In the genomic region with DNA sequence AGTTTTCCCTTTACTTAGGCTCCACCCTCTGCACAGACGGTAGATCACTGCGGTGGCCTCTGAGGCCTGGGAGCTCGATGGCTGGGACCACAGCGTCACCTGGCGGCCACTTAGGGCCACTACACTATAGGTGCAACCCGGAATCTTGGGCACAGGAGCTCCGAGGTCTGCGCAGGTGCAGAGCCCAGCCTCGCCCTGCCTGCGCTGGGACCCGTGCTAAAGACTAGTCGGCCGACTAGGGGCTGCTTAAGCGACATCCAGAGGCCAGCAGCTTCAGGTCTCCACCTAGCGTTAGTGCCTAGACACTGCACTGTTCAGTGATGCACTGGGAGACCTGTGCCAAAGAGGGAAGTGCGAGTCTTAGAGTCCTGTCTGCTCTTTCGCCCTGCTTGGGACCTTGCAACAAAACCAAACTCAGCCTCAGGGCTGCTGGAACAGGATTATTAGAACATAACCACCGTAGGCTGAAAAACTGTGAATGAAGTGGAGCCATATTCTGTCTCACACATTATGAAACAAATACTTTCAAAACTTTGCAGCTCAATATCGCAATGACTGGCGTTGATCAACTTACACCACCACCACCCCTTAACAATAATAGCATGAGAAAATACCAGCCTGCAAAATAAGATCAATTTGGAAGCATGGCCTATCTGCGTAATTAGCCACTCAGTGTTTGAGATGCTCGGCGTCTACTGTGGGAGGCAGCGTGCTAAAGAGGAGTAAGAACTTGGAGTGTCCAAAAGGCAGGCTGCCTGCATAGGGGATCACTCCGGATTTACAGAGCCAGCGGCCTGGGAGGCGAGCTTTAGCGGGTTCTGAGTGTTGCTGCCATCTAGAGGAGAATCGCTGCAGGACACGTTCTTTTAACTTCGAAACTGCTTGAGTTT, we compare ENCODE assay signal across 8 mouse cellular contexts. TPM values are rescaled to one million over a fixed set of nuclear protein-coding genes. Genes with fewer than 3 reads are reported as not detected.
A peak's percentile ranks its signal among the peaks of the same experiment; 100 is the strongest.
DNase-seq lines count a peak whose midpoint lies in the region; ATAC-seq and TF ChIP-seq lines count a peak whose summit lies in the region.

No protein-coding gene starts in this region.

- peak; percentile 92 to 97 (median 94) for TF ChIP-seq CTCF in MEL (IDR thresholded peaks at IDR 0.05 in 2 of 3, conservative IDR thresholded peaks at IDR 0.05 in 1 of 3; ENCODE audit: control insufficient read depth in 1 of 3, insufficient read depth in 1 of 3, low read depth in 2 of 3, low read length in 3 of 3, poor library complexity in 1 of 3, severe bottlenecking in 1 of 3)

- peak; percentile 95 for TF ChIP-seq RAD21 in MEL (IDR thresholded peaks at IDR 0.05; ENCODE audit: low read depth, low read length)

- peak; percentile 96 for DNase-seq in MEL (ENCODE audit: low read depth, low spot score)
- DNase-seq in cerebellum, adult 8-10 months: peak; percentile 66
- DNase-seq in forelimb bud, embryonic 11.5 days (ENCODE audit: low read depth, low spot score): peak; percentile 68
- peak; percentile 75 for DNase-seq in layer of hippocampus, adult 9-10 months (ENCODE audit: low spot score)
- peak; percentile 63 for DNase-seq in ovary, postnatal 10 days (ENCODE audit: low spot score)
- DNase-seq in thymus, postnatal 0 days (ENCODE audit: low spot score): peak; percentile 97

- peak overlapping the region; percentile 62 to 64 for H3K4me3 ChIP-seq in MEL (ENCODE audit: control insufficient read depth in 1 of 2, insufficient read depth in 1 of 2, low read depth in 2 of 2, low read length in 2 of 2)
- H3K4me3 ChIP-seq in lung, embryonic 16.5 days (ENCODE audit: low read length): peak overlapping the region; percentile 32

- peak; percentile 95 to 96 for ATAC-seq in hematopoietic stem cell, adult 5-6 weeks (replicated peaks in 1 of 2; ENCODE audit: insufficient read depth in 1 of 2, low FRiP score in 2 of 2, low TSS enrichment in 1 of 2, low read depth in 1 of 2, poor library complexity in 2 of 2, severe bottlenecking in 2 of 2)
- ATAC-seq in lung, embryonic 16.5 days (ENCODE audit: low read depth): peak; percentile 94

- no peaks in the 10 kb centered on the region for H3K9me3 ChIP-seq in MEL (replicated peaks; ENCODE audit: insufficient read depth, low read length)
- H3K9me3 ChIP-seq in lung, embryonic 16.5 days (ENCODE audit: control insufficient read depth, low read length): no peaks in the 10 kb centered on the region

- WGBS in lung, embryonic 16.5 days: 17% methylated on average over 31 of the region's 31 CpGs

- peaks cover 0 to 4% of the 10 kb centered on the region in 2 experiments; a peak in 1 of 4 replicates for H3K4me1 ChIP-seq in MEL (ENCODE audit: control insufficient read depth in 1 of 2, insufficient read depth in 2 of 2, low read length in 2 of 2)
- 0 out of 2 replicates have a peak, but pooled peaks cover 2% of the 10 kb centered on the region for H3K4me1 ChIP-seq in lung, embryonic 16.5 days (replicated peaks; ENCODE audit: control insufficient read depth, insufficient read depth, low read length)

- peak overlapping the region; percentile 61 for H3K9ac ChIP-seq in MEL (ENCODE audit: control insufficient read depth, low read depth, low read length, poor library complexity, severe bottlenecking)
- peak overlapping the region; percentile 32; the same call in 1 of the 2 replicates for H3K9ac ChIP-seq in lung, embryonic 16.5 days (ENCODE audit: low read length)

- H3K27me3 ChIP-seq in MEL (ENCODE audit: control insufficient read depth in 1 of 2, insufficient read depth in 2 of 2, low read length in 2 of 2): peaks cover 9 to 18% of the 10 kb centered on the region in 2 experiments
- no peaks in the 10 kb centered on the region for H3K27me3 ChIP-seq in lung, embryonic 16.5 days (ENCODE audit: control insufficient read depth, insufficient read depth, low read depth, low read length)

- H3K27ac ChIP-seq in MEL (ENCODE audit: control insufficient read depth, low read depth, low read length): no peak overlapping the region
- H3K27ac ChIP-seq in lung, embryonic 16.5 days (ENCODE audit: low read length): peak overlapping the region; percentile 59

- H3K79me2 ChIP-seq in MEL (ENCODE audit: control insufficient read depth, insufficient read depth, low read length, poor library complexity): no peaks in the 10 kb centered on the region

- peak overlapping the region; percentile 57 for H3K4me2 ChIP-seq in lung, embryonic 16.5 days (ENCODE audit: low read depth, low read length)

- 0 out of 4 replicates have a peak, but pooled peaks of 1 of the 2 experiments have one; percentile 3 for TF ChIP-seq EP300 in MEL (IDR thresholded peaks at IDR 0.05; ENCODE audit: low read depth in 1 of 2, low read length in 2 of 2)

- TF ChIP-seq POLR2A in MEL (IDR thresholded peaks at IDR 0.05; ENCODE audit: control insufficient read depth in 1 of 2, insufficient read depth in 1 of 2, low read depth in 1 of 2, low read length in 2 of 2, poor library complexity in 1 of 2): no peak

- peaks cover 0 to 2% of the 10 kb centered on the region in 2 experiments; a peak in 1 of 4 replicates for H3K36me3 ChIP-seq in MEL (ENCODE audit: control insufficient read depth in 1 of 2, insufficient read depth in 2 of 2, low read length in 2 of 2)
- H3K36me3 ChIP-seq in lung, embryonic 16.5 days (ENCODE audit: control insufficient read depth, insufficient read depth, low read length): no peaks in the 10 kb centered on the region

TF ChIP-seq in MEL, 35 proteins besides CTCF, POLR2A, EP300 and RAD21:
- TF ChIP-seq ELF1 (IDR thresholded peaks at IDR 0.05; ENCODE audit: low read depth, low read length) (peak; percentile 67), UBTF (IDR thresholded peaks at IDR 0.05; ENCODE audit: borderline replicate concordance, insufficient read depth, low read depth, low read length) (peak; percentile 72; the same call in 1 of the 2 replicates), TBP (IDR thresholded peaks at IDR 0.05; ENCODE audit: low read depth, low read length) (0 out of 2 replicates have a peak, but pooled peaks have one; percentile 33), TCF12 (IDR thresholded peaks at IDR 0.05; ENCODE audit: low read depth, low read length) (peak; percentile 27; the same call in 1 of the 2 replicates), JUND (IDR thresholded peaks at IDR 0.05; ENCODE audit: low read depth, low read length) (0 out of 2 replicates have a peak, but pooled peaks have one; percentile 47), SMC3 (IDR thresholded peaks at IDR 0.05; ENCODE audit: low read depth, low read length) (peak; percentile 87), MXI1 (IDR thresholded peaks at IDR 0.05; ENCODE audit: low read depth, low read length) (peak; percentile 8), NRF1 (IDR thresholded peaks at IDR 0.05; ENCODE audit: insufficient read depth, low read depth, low read length, poor library complexity, severe bottlenecking) (peak; percentile 83), ETS1 (IDR thresholded peaks at IDR 0.05; ENCODE audit: low read depth, low read length) (no peak), ZC3H11A (IDR thresholded peaks at IDR 0.05; ENCODE audit: low read depth, low read length) (peak; percentile 83), GABPA (IDR thresholded peaks at IDR 0.05; ENCODE audit: low read depth, low read length) (no peak), CHD1 (IDR thresholded peaks at IDR 0.05; ENCODE audit: low read depth, low read length) (no peak), BHLHE40 (IDR thresholded peaks at IDR 0.05; ENCODE audit: borderline replicate concordance, low read depth, low read length) (0 out of 2 replicates have a peak, but pooled peaks have one; percentile 24), HCFC1 (IDR thresholded peaks at IDR 0.05; ENCODE audit: low read depth, low read length) (peak; percentile 67)
TF ChIP-seq in MEL: peak in this region for 11.

RNA-seq across cellular contexts. Expression of a gene that starts 19.8 kb away (rescaled TPM):
- total RNA-seq in MEL (2012; rRNA removed): 88.6 and 132 TPM in 2 replicates
- 100 to 1,000 TPM; 271 to 401 TPM for polyA plus RNA-seq in MEL (2012; ENCODE audit: insufficient read depth in 1 of 2, insufficient read length in 2 of 2, low read depth in 1 of 2, low replicate concordance in 2 of 2, missing spikeins in 1 of 2)
- total RNA-seq in hematopoietic stem cell, adult 5-6 weeks (2017): 229 and 235 TPM in 2 replicates
- 43.7 and 44.3 TPM in 2 replicates for polyA plus RNA-seq in lung, embryonic 16.5 days (2015; fragmentation: Nextera tagmentation; extraction: Ambion mirVana)
- polyA plus RNA-seq in thymus, postnatal 0 days (2015; fragmentation: Nextera tagmentation; extraction: Ambion mirVana): 47.6 and 52.3 TPM in 2 replicates
